Mouse (Mus musculus) midbrain, embryonic 16.5 days (tissue): ENCODE data around the gene Usp11. TPM values are rescaled to one million over a fixed set of nuclear protein-coding genes. Genes with fewer than 3 reads are reported as not detected.

ENCODE experiments used
- ATAC-seq: fragments of 200-750 bp; cut with Nextera tagmentation; 2 replicates; pipeline ENCODE4 v1.8.0; 2017; ENCODE audit warnings: moderate TSS enrichment
- H3K27ac ChIP-seq: fragments of 300-500 bp; sonication (generic); 2 replicates; pipeline ENCODE4 v1.5.1; 2014; ENCODE audit warnings: mild to moderate bottlenecking, low read length, mixed read lengths
- H3K27me3 ChIP-seq: fragments of 300-500 bp; sonication (generic); 2 replicates; pipeline ENCODE4 v1.6.1; 2014; ENCODE audit warnings: low read depth, low read length, mixed read lengths; ENCODE audit not compliant: control insufficient read depth, insufficient read depth
- H3K36me3 ChIP-seq: fragments of 300-500 bp; sonication (generic); 2 replicates; pipeline ENCODE4 v1.6.1; 2014; ENCODE audit warnings: mild to moderate bottlenecking, low read length, moderate library complexity, mixed read lengths; ENCODE audit not compliant: control insufficient read depth, insufficient read depth
- H3K4me1 ChIP-seq: fragments of 300-500 bp; sonication (generic); 2 replicates; pipeline ENCODE4 v1.6.1; 2014; ENCODE audit warnings: mild to moderate bottlenecking, low read length, mixed read lengths; ENCODE audit not compliant: control insufficient read depth, insufficient read depth
- H3K4me2 ChIP-seq: fragments of 300-500 bp; sonication (generic); 2 replicates; pipeline ENCODE4 v1.6.1; 2014; ENCODE audit warnings: mild to moderate bottlenecking, low read length, mixed read lengths
- H3K4me3 ChIP-seq: fragments of 300-500 bp; sonication (generic); 2 replicates; pipeline ENCODE4 v1.5.1; 2014; ENCODE audit warnings: low read depth, mild to moderate bottlenecking, low read length, moderate library complexity, mixed read lengths
- H3K9ac ChIP-seq: fragments of 300-500 bp; sonication (generic); 2 replicates; pipeline ENCODE4 v1.6.1; 2014; ENCODE audit warnings: low read depth, low read length, mixed read lengths
- H3K9me3 ChIP-seq: fragments of 300-500 bp; sonication (generic); replicated peaks from 2 replicates; pipeline ENCODE4 v1.6.1; 2014; ENCODE audit warnings: mild to moderate bottlenecking, low read length, mixed read lengths; ENCODE audit not compliant: control insufficient read depth, poor library complexity, severe bottlenecking
- WGBS: fragments of 180-500 bp; shearing (Covaris S2); extraction: QIAGEN DNeasy Blood & Tissue Kit; methylation state at CpG from one replicate; pipeline ENCODE4 v1.1.7; 2014; 5-methylcytosine and 5-hydroxymethylcytosine counted together
- polyA plus RNA-seq: library from polyadenylated mRNA; unstranded; fragments of >200 nt; fragmentation: Nextera tagmentation; extraction: Ambion mirVana; gene quantifications from 2 replicates; pipeline ENCODE4 v1.2.1, GENCODE M21; 2015

The Usp11 gene
- polyA plus RNA-seq: 108 and 109 TPM in 2 replicates

DNA sequence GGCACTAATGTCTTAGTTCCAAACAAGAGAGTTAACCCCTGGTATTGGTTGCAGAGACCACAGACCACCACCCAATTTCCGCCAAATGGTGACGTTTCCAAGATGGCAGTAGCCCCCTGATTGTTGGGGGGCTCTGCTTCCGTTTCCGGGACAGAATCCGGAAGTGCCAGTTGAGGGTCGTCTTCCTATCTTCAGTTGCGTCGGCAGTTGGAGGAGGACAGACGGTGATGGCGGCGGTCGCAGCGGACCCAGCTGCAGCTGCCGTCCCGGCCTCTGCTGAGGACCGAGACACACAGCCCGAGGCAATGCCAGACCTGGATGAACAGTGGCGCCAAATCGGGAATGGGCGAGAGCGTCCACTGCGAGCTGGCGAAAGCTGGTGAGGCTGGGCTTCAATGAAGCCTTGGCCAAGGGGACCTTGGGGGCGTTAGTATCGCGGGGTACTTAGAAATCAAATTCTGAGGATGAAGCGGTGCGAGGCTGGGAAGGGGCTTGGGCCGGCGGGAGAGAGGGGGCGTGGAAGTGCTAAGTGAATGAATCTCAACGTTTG is at the start of gene Usp11:
TSS of gene Usp11 (plus strand) at position 166 of the 550 bp plus-strand sequence.
- Histone ChIP-seq H3K36me3 (no peaks in the 10 kb centered on the region), H3K9me3 (no peaks in the 10 kb centered on the region)
- ATAC-seq: peak; percentile 91

DNA sequence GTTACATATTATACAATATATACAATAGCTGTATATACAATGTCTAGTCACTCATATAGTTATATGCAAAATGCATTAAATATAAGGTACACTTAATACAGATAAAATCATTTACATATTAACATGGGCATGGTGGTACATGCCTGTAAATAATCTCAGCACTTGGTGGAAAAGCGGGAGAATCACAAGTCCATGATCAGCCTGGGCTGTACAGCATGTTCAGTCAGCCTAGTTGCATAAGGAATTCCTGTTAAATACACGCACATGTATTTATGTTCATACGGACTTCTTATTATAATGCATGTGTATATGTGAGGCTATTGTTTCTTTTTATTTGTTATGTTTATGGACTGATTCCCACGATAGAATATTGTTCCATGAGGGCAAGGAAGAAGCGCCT is 46.1 kb upstream of the Usp11 start:
- peak overlapping the region; percentile 48; the same call in 1 of the 2 replicates for H3K4me3 ChIP-seq

More for the DNA sequence above, at the start of gene Usp11:
- H3K9ac ChIP-seq: peak within 1 kb of the TSS; percentile 70
- WGBS: 13% methylated on average over 30 of the region's 32 CpGs
- H3K4me3 ChIP-seq: peak within 1 kb of the TSS; percentile 65
- peak within 1 kb of the TSS; percentile 51 for H3K4me2 ChIP-seq
- peak within 1 kb of the TSS; percentile 87 for H3K27ac ChIP-seq
- no peaks in the 10 kb centered on the region for H3K4me1 ChIP-seq
- no peaks in the 10 kb centered on the region for H3K27me3 ChIP-seq

DNA sequence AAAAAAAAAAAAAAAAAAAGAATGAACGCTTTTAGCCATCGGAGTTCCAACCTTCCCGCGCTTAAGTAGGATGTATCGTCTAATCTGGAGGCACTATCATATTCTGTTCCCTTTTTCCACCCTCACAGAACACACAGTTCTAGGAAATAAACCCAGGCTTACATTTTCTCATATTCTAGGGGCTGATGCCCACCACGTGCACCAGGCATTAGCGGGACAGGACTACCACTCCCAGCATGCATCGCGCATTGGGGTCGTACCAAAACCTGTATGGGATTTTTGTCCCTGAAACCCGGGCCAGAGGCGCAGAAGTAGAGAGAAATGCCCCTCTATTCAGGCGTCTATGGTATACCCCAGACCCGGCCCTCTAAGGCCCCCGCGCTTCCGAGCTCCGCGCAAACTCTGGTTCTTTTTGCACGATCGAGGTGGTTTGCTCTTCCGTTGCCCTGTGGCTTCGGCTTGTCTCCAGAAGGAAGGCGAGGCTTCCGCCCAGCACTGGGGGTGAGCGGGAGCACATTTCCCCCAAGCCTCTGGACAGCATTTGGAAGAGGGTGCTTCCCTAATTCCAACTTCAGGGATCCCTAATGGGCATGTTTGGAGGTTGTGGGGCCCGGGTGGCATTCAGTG is 45.6 kb upstream of the Usp11 start, which contains the start of gene Uba1:
TSS of gene Uba1 (plus strand) at position 301 of the 627 bp plus-strand sequence.
- Histone ChIP-seq H3K4me3 (peak within 1 kb of the TSS; percentile 48), H3K27me3 (no peaks in the 10 kb centered on the region), H3K27ac (peak within 1 kb of the TSS; percentile 19; the same call in 1 of the 2 replicates), H3K36me3 (no peaks in the 10 kb centered on the region), H3K9me3 (no peaks in the 10 kb centered on the region), H3K9ac (peak within 1 kb of the TSS; percentile 45; the same call in 1 of the 2 replicates), H3K4me1 (peaks cover 4% of the 10 kb centered on the region; the same call in 1 of the 2 replicates), H3K4me2 (peak within 1 kb of the TSS; percentile 83)
- ATAC-seq: peak; percentile 81
- 12% methylated on average over 27 of the region's 27 CpGs for WGBS

More for the DNA sequence above, 46.1 kb upstream of the Usp11 start:
- H3K9ac ChIP-seq: no peak overlapping the region
- H3K4me2 ChIP-seq: peak overlapping the region; percentile 83
- no peaks in the 10 kb centered on the region for H3K27me3 ChIP-seq
- peaks cover 4% of the 10 kb centered on the region; the same call in 1 of the 2 replicates for H3K4me1 ChIP-seq
- no peaks in the 10 kb centered on the region for H3K9me3 ChIP-seq
- WGBS: 29% methylated on average over 5 of the region's 5 CpGs
- no peak for ATAC-seq
- no peak overlapping the region for H3K27ac ChIP-seq
- H3K36me3 ChIP-seq: no peaks in the 10 kb centered on the region

DNA sequence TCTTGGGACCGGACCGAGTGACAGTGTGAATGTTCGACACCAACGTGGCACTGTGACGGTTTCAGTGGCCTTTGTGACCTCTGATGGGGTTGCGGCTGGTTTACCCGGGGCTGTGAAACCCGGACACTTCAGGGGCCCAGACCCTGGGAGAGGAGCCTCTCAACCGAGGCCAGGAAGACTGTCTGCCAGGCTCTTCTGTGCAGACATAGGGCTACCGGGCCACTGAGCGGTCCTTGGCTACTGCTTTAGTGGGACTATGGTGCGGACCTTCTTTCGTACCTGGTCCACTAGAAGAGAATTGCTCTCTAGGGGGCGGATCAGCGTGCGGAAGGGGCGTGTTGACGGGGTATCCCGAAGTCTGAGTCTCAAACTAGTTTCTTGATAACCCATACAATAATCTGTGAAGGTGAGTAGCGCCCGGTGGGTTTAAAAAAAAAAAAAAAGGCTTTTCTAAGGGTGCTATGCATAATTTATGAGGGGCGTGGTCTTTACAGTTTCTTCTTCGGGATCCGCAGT is 44.8 kb upstream of the Usp11 start:
- H3K9me3 ChIP-seq: no peaks in the 10 kb centered on the region
- no peaks in the 10 kb centered on the region for H3K27me3 ChIP-seq
- H3K9ac ChIP-seq: peak overlapping the region; percentile 45; the same call in 1 of the 2 replicates
- no peak for ATAC-seq
- no peak overlapping the region for H3K27ac ChIP-seq
- H3K36me3 ChIP-seq: no peaks in the 10 kb centered on the region
- peak overlapping the region; percentile 83 for H3K4me2 ChIP-seq
- 20% methylated on average over 24 of the region's 24 CpGs for WGBS
- H3K4me3 ChIP-seq: peak overlapping the region; percentile 48
- peaks cover 4% of the 10 kb centered on the region; the same call in 1 of the 2 replicates for H3K4me1 ChIP-seq

DNA sequence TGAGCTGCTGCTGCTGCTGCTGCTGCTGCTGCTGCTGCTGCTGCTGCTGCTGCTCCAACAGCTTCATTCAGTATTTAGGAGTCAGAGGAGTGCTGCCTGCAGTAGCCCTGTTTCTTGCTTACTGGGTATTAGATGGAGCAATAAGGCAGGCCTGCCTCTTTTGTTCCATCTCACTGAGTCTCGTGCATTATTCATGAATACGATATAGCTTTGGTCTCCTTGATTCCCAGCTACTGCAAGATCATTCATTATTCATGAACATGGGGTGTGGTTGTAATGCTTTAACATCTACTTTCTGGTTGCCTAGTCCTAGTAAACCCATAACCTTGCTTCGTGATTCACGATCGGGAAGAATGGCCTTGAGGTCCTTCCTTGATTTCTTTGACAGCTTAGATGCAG is 41.4 kb upstream of the Usp11 start:
- H3K9ac ChIP-seq: peak overlapping the region; percentile 30; the same call in 1 of the 2 replicates
- H3K9me3 ChIP-seq: no peaks in the 10 kb centered on the region
- 18% methylated on average over 5 of the region's 5 CpGs for WGBS
- peak; percentile 70 for ATAC-seq
- H3K27me3 ChIP-seq: no peaks in the 10 kb centered on the region
- no peaks in the 10 kb centered on the region for H3K36me3 ChIP-seq
- H3K27ac ChIP-seq: peak overlapping the region; percentile 84
- H3K4me3 ChIP-seq: no peak overlapping the region; the same call in 1 of the 2 replicates
- peaks cover 28% of the 10 kb centered on the region for H3K4me1 ChIP-seq
- H3K4me2 ChIP-seq: peak overlapping the region; percentile 36; the same call in 1 of the 2 replicates

DNA sequence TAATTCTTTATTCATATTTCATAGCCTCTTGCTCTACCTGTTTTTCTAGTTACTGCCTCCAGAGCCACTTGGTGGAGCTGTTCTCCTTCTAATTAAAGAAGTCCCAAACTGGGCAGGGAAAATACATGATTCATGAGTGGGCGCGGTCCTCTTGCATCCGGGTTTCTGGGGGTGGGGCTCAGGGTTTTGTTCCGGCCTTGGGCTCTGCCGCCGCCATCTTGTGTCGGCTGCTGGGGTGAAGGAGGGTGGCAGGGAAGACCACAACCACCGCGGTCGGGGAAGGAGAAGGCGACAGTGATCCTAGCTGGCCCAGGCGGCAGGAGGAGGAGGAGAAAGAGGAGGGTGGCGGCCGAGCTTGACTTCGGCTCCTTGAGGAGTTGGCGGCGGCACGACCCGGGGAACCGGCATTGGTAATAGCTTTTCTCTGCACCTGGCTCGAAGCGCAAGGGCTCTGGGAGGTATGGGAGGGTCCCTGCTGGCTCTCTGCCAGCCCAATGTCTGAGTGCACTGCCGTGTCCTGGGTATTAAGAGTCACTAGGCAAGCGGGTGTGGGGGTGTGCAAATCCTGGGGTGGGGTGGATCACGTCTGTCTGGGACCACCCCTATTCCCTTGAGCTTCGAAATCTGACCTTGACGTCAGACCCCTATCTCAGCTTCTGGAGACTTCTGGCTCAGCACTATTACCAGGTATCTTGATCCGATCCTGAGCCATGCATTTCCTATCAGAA is 40.8 kb upstream of the Usp11 start:
- H3K9ac ChIP-seq: peak overlapping the region; percentile 86
- H3K27ac ChIP-seq: peak overlapping the region; percentile 90
- H3K4me2 ChIP-seq: peak overlapping the region; percentile 61
- H3K4me1 ChIP-seq: peaks cover 28% of the 10 kb centered on the region
- no peaks in the 10 kb centered on the region for H3K9me3 ChIP-seq
- no peaks in the 10 kb centered on the region for H3K27me3 ChIP-seq
- no peaks in the 10 kb centered on the region for H3K36me3 ChIP-seq
- 25% methylated on average over 27 of the region's 28 CpGs for WGBS
- peak overlapping the region; percentile 62 for H3K4me3 ChIP-seq
- ATAC-seq: peak; percentile 91

DNA sequence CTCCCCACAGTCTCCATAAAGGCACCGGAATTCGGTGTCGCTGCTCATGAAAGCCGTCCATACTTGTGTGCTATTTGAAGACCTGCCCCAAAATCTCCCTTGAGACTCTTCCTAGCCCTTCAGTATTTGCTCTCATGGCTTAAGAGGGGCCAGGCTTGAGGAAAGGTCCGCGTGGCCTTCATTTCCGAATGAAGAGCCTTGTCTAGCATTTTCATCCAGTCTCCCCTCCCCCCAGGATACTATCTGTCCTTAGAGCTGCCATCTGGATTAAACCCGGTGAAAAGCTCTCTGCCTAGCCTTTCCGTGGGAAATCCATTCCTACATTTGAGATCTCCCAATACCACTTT is 40.3 kb upstream of the Usp11 start:
- H3K36me3 ChIP-seq: no peaks in the 10 kb centered on the region
- H3K27me3 ChIP-seq: no peaks in the 10 kb centered on the region
- H3K4me3 ChIP-seq: peak overlapping the region; percentile 62
- no peaks in the 10 kb centered on the region for H3K9me3 ChIP-seq
- ATAC-seq: no peak
- peak overlapping the region; percentile 86 for H3K9ac ChIP-seq
- H3K27ac ChIP-seq: peak overlapping the region; percentile 90
- peak overlapping the region; percentile 61 for H3K4me2 ChIP-seq
- H3K4me1 ChIP-seq: peaks cover 28% of the 10 kb centered on the region
- WGBS: 24% methylated on average over 9 of the region's 9 CpGs

DNA sequence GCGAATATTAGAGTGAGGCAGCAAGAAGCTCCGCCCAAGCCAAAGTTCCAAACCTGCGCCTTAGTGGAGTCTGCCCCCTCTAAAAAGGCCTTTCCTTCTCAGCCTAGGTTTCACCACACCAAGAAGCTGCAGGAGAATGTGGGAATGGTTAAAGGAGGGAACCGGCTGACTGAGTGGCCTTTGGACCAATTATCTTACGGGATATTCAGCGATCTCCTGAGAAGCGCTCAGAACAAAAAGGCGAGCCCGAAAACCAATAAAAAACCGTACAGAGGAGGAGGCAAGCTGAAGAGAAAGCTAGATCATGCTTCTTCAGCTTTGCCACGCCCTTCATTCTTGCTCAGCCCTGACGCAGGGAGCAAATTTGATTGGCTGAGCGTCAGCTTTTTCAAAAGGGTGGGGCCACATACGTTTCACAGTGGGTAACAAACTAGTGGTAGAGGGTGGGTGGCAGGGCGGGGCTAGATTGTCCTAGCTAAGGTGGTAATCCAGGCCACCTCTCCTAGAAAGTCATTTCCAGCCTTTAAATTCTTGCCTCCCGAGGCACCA is 16.1 kb upstream of the Usp11 start, which contains the start of gene Cdk16:
TSS of gene Cdk16 (plus strand) at position 436 of the 549 bp plus-strand sequence.
- Histone ChIP-seq H3K4me3 (peak within 1 kb of the TSS; percentile 63), H3K27me3 (no peaks in the 10 kb centered on the region), H3K4me2 (peak within 1 kb of the TSS; percentile 69), H3K4me1 (peaks cover 13% of the 10 kb centered on the region), H3K9ac (peak within 1 kb of the TSS; percentile 85), H3K27ac (peak within 1 kb of the TSS; percentile 93), H3K36me3 (no peaks in the 10 kb centered on the region), H3K9me3 (no peaks in the 10 kb centered on the region)
- peak; percentile 95 for ATAC-seq
- WGBS: 18% methylated on average over 16 of the region's 16 CpGs
